Mouse (Mus musculus): Measurements from ENCODE around the gene Tmem186. TPM values are rescaled to one million over a fixed set of nuclear protein-coding genes. Genes with fewer than 3 reads are reported as not detected.

The Tmem186 gene
- polyA plus RNA-seq, 1 experiment from 2014 or later: 11.1 TPM

DNA sequence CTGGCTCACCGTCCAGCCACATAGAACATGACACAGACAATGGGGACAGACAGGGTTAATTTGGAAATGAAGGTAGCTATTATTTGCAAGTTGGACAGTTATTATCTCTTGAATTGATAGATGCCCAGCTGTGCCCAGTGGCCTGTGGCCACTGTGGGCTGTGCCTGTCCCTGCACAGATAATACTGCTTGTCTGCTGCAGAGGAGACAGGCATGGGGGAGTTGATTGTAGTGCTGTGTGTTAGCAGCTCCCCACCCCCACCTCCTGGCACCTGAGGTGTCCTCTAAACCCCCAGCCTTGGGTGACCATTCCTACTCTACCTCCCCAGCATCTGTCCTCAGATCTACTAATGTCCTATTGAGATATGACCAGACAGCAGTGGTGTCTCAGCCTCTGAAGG is 53.3 kb downstream of the Tmem186 start:
- Histone ChIP-seq H3K27ac (replicated peaks) (no peak overlapping the region), H3K4me2 (replicated peaks; ENCODE audit: low read depth) (no peak overlapping the region), H3K4me1 (replicated peaks; ENCODE audit: control insufficient read depth, insufficient read depth) (no peaks in the 10 kb centered on the region), H3K27me3 (ENCODE audit: control insufficient read depth, insufficient read depth, low read length) (no peaks in the 10 kb centered on the region), H3K36me3 (ENCODE audit: control insufficient read depth, insufficient read depth, low read length) (no peaks in the 10 kb centered on the region), H3K9me3 (ENCODE audit: control insufficient read depth, low read length) (no peaks in the 10 kb centered on the region), H3K9ac (ENCODE audit: low read length) (no peak overlapping the region), H3K4me3 (ENCODE audit: low read depth, low read length) (no peak overlapping the region)
- WGBS: 95% methylated on average over 1 of the region's 1 CpGs
- DNase-seq (ENCODE audit: low spot score): no peak
- ATAC-seq (ENCODE audit: low FRiP score, low TSS enrichment): no peak
- no peak for TF ChIP-seq EP300 (optimal IDR thresholded peaks at IDR 0.05)
- TF ChIP-seq CTCF (IDR thresholded peaks at IDR 0.05; ENCODE audit: low read depth): no peak

Small RNA genes within 50 kb of the gene (microRNA-seq; reads per million reads assigned to microRNA genes)
- gene Gm22137: not detected

Other genes with a start within 250 kb of the Tmem186 start
- gene Tmem114, start 212.6 kb downstream of the Tmem186 start, polyA plus RNA-seq (2015; fragmentation: Nextera tagmentation; extraction: Ambion mirVana): 0.18 TPM in 1 of 2 replicates, not detected in the other
- 9.3 and 12.1 TPM in 2 replicates for gene Mettl22, start 166.9 kb downstream of the Tmem186 start, polyA plus RNA-seq (2015; fragmentation: Nextera tagmentation; extraction: Ambion mirVana)
- 4.1 and 4.2 TPM in 2 replicates for gene Abat, start 124.3 kb downstream of the Tmem186 start, polyA plus RNA-seq (2015; fragmentation: Nextera tagmentation; extraction: Ambion mirVana)
- 74.2 and 74.9 TPM in 2 replicates for gene Pmm2, start within 50 bp of the Tmem186 start, polyA plus RNA-seq (2015; fragmentation: Nextera tagmentation; extraction: Ambion mirVana)
- 53.1 and 53.8 TPM in 2 replicates for gene Carhsp1, start 34.4 kb upstream of the Tmem186 start, polyA plus RNA-seq (2015; fragmentation: Nextera tagmentation; extraction: Ambion mirVana)
- gene Gm5767, start 43.1 kb upstream of the Tmem186 start, polyA plus RNA-seq (2015; fragmentation: Nextera tagmentation; extraction: Ambion mirVana): not detected in 2 replicates
- gene Usp7, start 154.6 kb upstream of the Tmem186 start, polyA plus RNA-seq (2015; fragmentation: Nextera tagmentation; extraction: Ambion mirVana): 15.7 and 18.1 TPM in 2 replicates
- gene 1810013L24Rik, start 192.4 kb upstream of the Tmem186 start, polyA plus RNA-seq (2015; fragmentation: Nextera tagmentation; extraction: Ambion mirVana): 15.6 and 16.3 TPM in 2 replicates